Mouse (Mus musculus) hindbrain, postnatal 0 days (tissue): Measurements from ENCODE around the gene Slc1a1. TPM values are rescaled to one million over a fixed set of nuclear protein-coding genes. Genes with fewer than 3 reads are reported as not detected.

Experiments
- ATAC-seq: fragments of 200-750 bp; cut with Nextera tagmentation; 2 replicates; pipeline ENCODE4 v1.8.0; 2017; ENCODE audit warnings: mild to moderate bottlenecking, moderate TSS enrichment, moderate library complexity
- DNase-seq: peaks from one replicate; pipeline ENCODE4 v3.0.0-alpha.2; 2015; ENCODE audit warnings: low spot score
- H3K27ac ChIP-seq: fragments of 300-500 bp; sonication (generic); 2 replicates; pipeline ENCODE4 v1.5.1; 2014; ENCODE audit warnings: mild to moderate bottlenecking
- H3K27me3 ChIP-seq: fragments of 300-500 bp; sonication (generic); 2 replicates; pipeline ENCODE4 v1.6.1; 2014; ENCODE audit warnings: low read length, mixed read lengths; ENCODE audit not compliant: insufficient read depth
- H3K36me3 ChIP-seq: fragments of 300-500 bp; sonication (generic); 2 replicates; pipeline ENCODE4 v1.6.1; 2014; ENCODE audit warnings: low read length, mixed read lengths; ENCODE audit not compliant: insufficient read depth
- H3K4me1 ChIP-seq: fragments of 300-500 bp; sonication (generic); 2 replicates; pipeline ENCODE4 v1.6.1; 2014; ENCODE audit warnings: antibody characterized with exemption, low read length, mixed read lengths; ENCODE audit not compliant: insufficient read depth
- H3K4me2 ChIP-seq: fragments of 300-500 bp; sonication (generic); 2 replicates; pipeline ENCODE4 v1.6.1; 2014; ENCODE audit warnings: low read depth, mild to moderate bottlenecking, low read length, moderate library complexity, mixed read lengths
- H3K4me3 ChIP-seq: fragments of 300-500 bp; sonication (generic); 2 replicates; pipeline ENCODE4 v1.5.1; 2014; ENCODE audit warnings: low read length
- H3K9ac ChIP-seq: fragments of 300-500 bp; sonication (generic); replicated peaks from 2 replicates; pipeline ENCODE4 v1.6.1; 2014; ENCODE audit warnings: mild to moderate bottlenecking, low read length, moderate library complexity, mixed read lengths
- H3K9me3 ChIP-seq: fragments of 300-500 bp; sonication (generic); 2 replicates; pipeline ENCODE4 v1.6.1; 2016; ENCODE audit warnings: low read length, mixed read lengths
- CTCF ChIP-seq: IDR thresholded peaks from 2 replicates; pipeline ENCODE4 v1.5.1; 2016; ENCODE audit warnings: antibody characterized with exemption, control low read depth, low read depth
- WGBS: fragments of 180-500 bp; shearing (Covaris S2); extraction: QIAGEN DNeasy Blood & Tissue Kit; methylation state at CpG from one replicate; pipeline ENCODE4 v1.1.7; 2014; 5-methylcytosine and 5-hydroxymethylcytosine counted together
- polyA plus RNA-seq: library from polyadenylated mRNA; unstranded; fragments of >200 nt; fragmentation: Nextera tagmentation; extraction: Ambion mirVana; gene quantifications from 2 replicates; pipeline ENCODE4 v1.2.1, GENCODE M21; 2015
- total RNA-seq: library from RNA; depleted of rRNA; stranded (reverse); fragments of >200 nt; gene quantifications from 2 replicates; pipeline ENCODE4 v1.2.3, GENCODE M21; 2014; rRNA removed

Gene Slc1a1
- 67.3 and 75.1 TPM in 2 replicates for total RNA-seq
- polyA plus RNA-seq, result 45.7 and 49.0 TPM in 2 replicates

DNA sequence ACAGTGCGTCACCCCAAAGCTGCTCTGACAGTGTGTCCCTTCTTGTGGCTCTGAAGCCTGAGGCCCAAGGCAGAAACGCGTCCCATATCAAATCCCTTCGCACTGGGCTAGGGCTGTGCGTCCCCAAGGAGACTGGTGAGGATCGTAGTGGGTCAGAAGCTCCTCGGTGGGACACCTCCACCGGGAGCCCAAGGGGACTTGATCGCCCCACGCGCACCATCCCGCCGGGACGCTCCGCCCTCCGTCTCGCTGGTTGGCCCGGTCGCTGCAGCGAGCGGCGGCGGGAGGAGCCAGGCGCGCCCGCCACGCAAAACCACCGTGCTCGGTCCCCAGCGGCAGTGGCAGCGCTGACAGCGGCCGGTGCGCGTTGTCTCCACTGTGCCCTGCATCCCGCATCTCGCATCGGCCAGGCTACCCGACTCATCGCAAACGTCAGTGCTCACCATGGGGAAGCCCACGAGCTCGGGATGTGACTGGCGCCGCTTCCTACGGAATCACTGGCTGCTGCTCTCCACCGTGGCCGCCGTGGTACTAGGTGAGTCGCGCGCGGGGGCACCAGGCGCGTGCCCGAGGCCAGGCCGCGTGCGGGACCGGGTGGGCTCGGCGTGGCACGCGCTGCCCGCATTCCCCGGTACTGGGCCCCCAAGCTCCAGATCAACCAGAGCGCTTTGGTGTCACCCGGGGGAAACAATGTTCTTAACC, at the start of gene Slc1a1:
TSS of gene Slc1a1 (plus strand) at position 252 of the 702 bp plus-strand sequence.
- DNase-seq, result peak; percentile 83
- peak; percentile 90 for ATAC-seq
- TF ChIP-seq CTCF, result no peak
- Histone ChIP-seq H3K9ac (peak within 1 kb of the TSS; percentile 67), H3K4me1 (peaks cover 8% of the 10 kb centered on the region; the same call in 1 of the 2 replicates), H3K36me3 (no peaks in the 10 kb centered on the region), H3K9me3 (no peaks in the 10 kb centered on the region), H3K27me3 (no peaks in the 10 kb centered on the region), H3K4me3 (peak within 1 kb of the TSS; percentile 63), H3K4me2 (peak within 1 kb of the TSS; percentile 79), H3K27ac (peak within 1 kb of the TSS; percentile 71)
- WGBS, result under 1% methylated on average over 65 of the region's 68 CpGs

DNA sequence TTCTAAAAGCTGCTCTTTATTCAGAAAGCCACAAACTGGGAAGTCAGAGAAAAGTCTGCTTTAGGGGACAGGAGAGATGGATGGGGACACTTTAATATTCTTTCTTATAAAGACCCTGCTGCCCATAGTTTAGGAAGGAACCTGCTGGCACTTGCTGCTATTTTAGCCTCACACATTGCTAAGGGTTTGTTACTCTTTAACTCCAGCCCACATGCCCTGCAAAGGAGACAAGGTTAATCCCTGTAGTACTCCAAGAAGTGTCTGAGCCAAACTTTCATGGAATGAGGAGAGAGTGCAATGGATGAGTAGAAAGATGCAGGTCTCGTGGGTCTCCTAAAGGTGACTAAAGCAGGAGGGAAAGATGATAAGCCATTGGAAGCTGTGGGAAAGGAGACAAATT, 44.7 kb upstream of the Slc1a1 start:
- DNase-seq (no peak), ATAC-seq (no peak)
- H3K4me1 ChIP-seq, result no peaks in the 10 kb centered on the region
- 79% methylated on average over 1 of the region's 1 CpGs for WGBS
- no peak for TF ChIP-seq CTCF
- no peak overlapping the region for H3K4me2 ChIP-seq
- H3K36me3 ChIP-seq, result no peaks in the 10 kb centered on the region
- no peaks in the 10 kb centered on the region for H3K9me3 ChIP-seq
- H3K27me3 ChIP-seq, result no peaks in the 10 kb centered on the region
- H3K9ac ChIP-seq, result no peak overlapping the region
- no peak overlapping the region for H3K27ac ChIP-seq
- H3K4me3 ChIP-seq, result no peak overlapping the region

GRCm38 (mm10) chr19:28793307-28793706, 41.5 kb upstream of the Slc1a1 start:
- 89% methylated on average over 2 of the region's 2 CpGs for WGBS
- ATAC-seq, result no peak

GRCm38 (mm10) chr19:28796146-28796848, 38.6 kb upstream of the Slc1a1 start:
- H3K27ac ChIP-seq, result no peak overlapping the region
- no peak overlapping the region for H3K4me2 ChIP-seq
- 0 out of 2 replicates have a peak, but pooled peaks cover 5% of the 10 kb centered on the region for H3K4me1 ChIP-seq
- ATAC-seq (no peak), DNase-seq (peak; percentile 17)
- H3K9ac ChIP-seq, result no peak overlapping the region
- H3K36me3 ChIP-seq, result no peaks in the 10 kb centered on the region
- TF ChIP-seq CTCF, result no peak
- H3K27me3 ChIP-seq, result no peaks in the 10 kb centered on the region
- WGBS, result 37% methylated on average over 5 of the region's 5 CpGs
- H3K9me3 ChIP-seq, result no peaks in the 10 kb centered on the region
- H3K4me3 ChIP-seq, result no peak overlapping the region

More at GRCm38 (mm10) chr19:28793307-28793706, 41.5 kb upstream of the Slc1a1 start:
- Histone ChIP-seq H3K27ac (no peak overlapping the region), H3K36me3 (no peaks in the 10 kb centered on the region), H3K27me3 (no peaks in the 10 kb centered on the region), H3K4me2 (no peak overlapping the region), H3K9ac (no peak overlapping the region), H3K4me1 (0 out of 2 replicates have a peak, but pooled peaks cover 5% of the 10 kb centered on the region), H3K4me3 (no peak overlapping the region), H3K9me3 (no peaks in the 10 kb centered on the region)
- no peak for TF ChIP-seq CTCF
- no peak for DNase-seq

- DNase-seq (no peak), ATAC-seq (no peak)
- Histone ChIP-seq H3K9me3 (no peaks in the 10 kb centered on the region), H3K4me1 (0 out of 2 replicates have a peak, but pooled peaks cover 5% of the 10 kb centered on the region), H3K27me3 (no peaks in the 10 kb centered on the region), H3K36me3 (no peaks in the 10 kb centered on the region), H3K4me2 (no peak overlapping the region), H3K9ac (no peak overlapping the region), H3K27ac (no peak overlapping the region), H3K4me3 (no peak overlapping the region)
- WGBS, result 78% methylated on average over 1 of the region's 1 CpGs
- no peak for TF ChIP-seq CTCF
Observed at GRCm38 (mm10) chr19:28796966-28797365, 37.9 kb upstream of the Slc1a1 start.

DNA sequence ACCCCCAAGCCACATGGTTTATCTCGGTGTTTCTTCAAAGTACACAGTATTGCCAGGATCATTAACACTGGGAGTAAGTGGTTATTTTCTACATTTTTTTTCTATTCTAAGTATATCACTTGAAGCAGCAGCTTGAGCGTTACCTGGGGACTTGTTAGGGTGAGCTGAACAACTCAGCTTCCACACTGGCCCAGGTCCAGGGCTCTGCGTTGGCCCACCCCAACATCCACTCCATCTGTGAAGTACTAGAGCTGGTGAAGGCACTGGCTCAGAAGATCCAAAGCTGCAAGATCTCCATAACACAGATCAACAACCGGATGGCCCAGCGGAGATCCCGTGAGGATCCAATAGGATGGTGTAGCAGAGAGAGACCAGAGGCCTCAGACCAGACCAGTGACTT, 37.2 kb upstream of the Slc1a1 start:
- no peak overlapping the region for H3K9ac ChIP-seq
- DNase-seq, result no peak
- H3K4me1 ChIP-seq, result 0 out of 2 replicates have a peak, but pooled peaks cover 5% of the 10 kb centered on the region
- WGBS, result 84% methylated on average over 6 of the region's 6 CpGs
- TF ChIP-seq CTCF, result no peak
- H3K4me2 ChIP-seq, result no peak overlapping the region
- no peak overlapping the region for H3K4me3 ChIP-seq
- H3K27me3 ChIP-seq, result no peaks in the 10 kb centered on the region
- H3K27ac ChIP-seq, result no peak overlapping the region
- H3K36me3 ChIP-seq, result no peaks in the 10 kb centered on the region
- H3K9me3 ChIP-seq, result no peaks in the 10 kb centered on the region
- no peak for ATAC-seq

DNA sequence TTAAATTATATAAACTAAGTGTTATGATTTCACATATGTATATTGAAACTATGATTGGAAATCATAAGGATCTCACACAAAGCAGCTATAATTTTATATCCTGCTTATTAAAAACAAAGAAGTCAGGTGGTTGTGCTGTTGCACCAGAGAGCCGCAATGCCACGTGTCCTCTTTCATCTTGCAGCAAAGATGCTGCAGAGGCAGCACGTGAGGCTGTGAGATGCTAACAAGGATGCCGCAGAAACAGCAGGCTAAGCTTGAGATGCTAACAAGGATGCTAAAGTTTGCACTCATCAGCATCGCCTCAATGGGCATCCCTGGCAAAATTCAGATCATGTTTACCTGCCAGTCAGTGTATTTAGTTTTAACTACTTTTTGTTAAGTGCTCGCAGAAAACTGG, 34.4 kb upstream of the Slc1a1 start:
- TF ChIP-seq CTCF, result no peak
- peak; percentile 61; the same call in 1 of the 2 replicates for ATAC-seq
- Histone ChIP-seq H3K4me2 (no peak overlapping the region), H3K27ac (no peak overlapping the region), H3K4me1 (0 out of 2 replicates have a peak, but pooled peaks cover 5% of the 10 kb centered on the region), H3K27me3 (no peaks in the 10 kb centered on the region), H3K4me3 (no peak overlapping the region), H3K36me3 (no peaks in the 10 kb centered on the region), H3K9me3 (no peaks in the 10 kb centered on the region), H3K9ac (no peak overlapping the region)
- peak; percentile 73 for DNase-seq
- WGBS, result 37% methylated on average over 6 of the region's 6 CpGs
